Mouse (Mus musculus) G1E (cell line): ENCODE measurements around the gene Unc13b.

Experiments
- CTCF ChIP-seq: IDR thresholded peaks from 2 replicates; pipeline ENCODE4 v1.5.1; 2012; ENCODE audit warnings: low read depth, low read length, inconsistent platforms, mixed read lengths
- GATA1 ChIP-seq: IDR thresholded peaks from 2 replicates; pipeline ENCODE4 v1.6.1; 2012; ENCODE audit warnings: borderline replicate concordance, low read length, inconsistent platforms, mixed read lengths
- GATA2 ChIP-seq: IDR thresholded peaks from 2 replicates; pipeline ENCODE4 v1.6.1; 2012; ENCODE audit warnings: low read depth, low read length, inconsistent platforms, borderline replicate concordance

GRCm38 (mm10) chr4:43043644-43044357 is 15.0 kb upstream of the Unc13b start:
- TF ChIP-seq CTCF: no peak
- TF ChIP-seq GATA2: no peak
- TF ChIP-seq GATA1: no peak
